Mouse (Mus musculus) thymus, adult 18-20 months (tissue): ENCODE measurements around the gene Ino80b.

Experiments
- DNase-seq, 2 experiments: peaks; one replicate each; pipeline ENCODE4 v3.0.0; 2022; ENCODE audit warnings: mixed read lengths in 2 of 2

Gene Ino80b

DNA sequence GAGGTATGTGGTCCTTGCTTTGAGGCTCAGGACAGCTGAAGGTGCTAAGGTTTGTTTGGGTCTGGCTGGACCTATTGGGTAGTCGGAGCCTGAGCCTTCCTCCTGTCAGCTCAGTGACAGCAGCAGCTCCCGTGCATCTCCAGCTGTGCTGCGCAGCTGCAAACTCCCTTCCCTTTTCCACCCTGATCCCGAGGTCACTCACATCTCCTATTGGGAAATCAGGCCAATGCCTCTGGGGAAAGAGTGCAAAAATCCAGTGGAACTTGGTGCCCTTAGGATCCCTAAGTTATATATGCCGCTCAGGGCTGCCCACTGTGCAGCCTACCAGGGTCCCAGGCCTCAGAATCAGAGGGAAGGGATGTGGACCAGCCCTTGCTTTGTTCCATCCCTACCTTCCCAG is 41.7 kb downstream of the Ino80b start:
- DNase-seq = no peak

DNA sequence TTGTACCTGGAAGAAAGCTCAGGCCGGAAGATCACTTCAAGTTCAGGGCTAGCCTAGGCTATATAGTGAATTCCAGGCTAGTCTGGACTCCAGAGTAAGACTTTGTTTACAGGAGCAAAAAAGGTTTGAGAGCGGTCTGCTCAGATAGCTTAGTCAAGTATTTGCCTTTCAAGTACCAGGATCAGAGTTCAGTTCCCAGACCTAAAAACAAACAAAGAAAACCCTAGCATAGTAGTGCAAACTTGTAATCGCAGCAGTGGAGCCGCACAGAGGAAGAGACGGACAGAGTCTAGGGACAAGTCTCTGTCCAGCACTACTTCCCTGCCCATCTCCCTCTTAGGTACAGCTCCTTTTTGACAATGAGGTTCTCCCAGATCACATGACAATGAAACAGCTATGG is 45.0 kb downstream of the Ino80b start:
- no peak for DNase-seq

DNA sequence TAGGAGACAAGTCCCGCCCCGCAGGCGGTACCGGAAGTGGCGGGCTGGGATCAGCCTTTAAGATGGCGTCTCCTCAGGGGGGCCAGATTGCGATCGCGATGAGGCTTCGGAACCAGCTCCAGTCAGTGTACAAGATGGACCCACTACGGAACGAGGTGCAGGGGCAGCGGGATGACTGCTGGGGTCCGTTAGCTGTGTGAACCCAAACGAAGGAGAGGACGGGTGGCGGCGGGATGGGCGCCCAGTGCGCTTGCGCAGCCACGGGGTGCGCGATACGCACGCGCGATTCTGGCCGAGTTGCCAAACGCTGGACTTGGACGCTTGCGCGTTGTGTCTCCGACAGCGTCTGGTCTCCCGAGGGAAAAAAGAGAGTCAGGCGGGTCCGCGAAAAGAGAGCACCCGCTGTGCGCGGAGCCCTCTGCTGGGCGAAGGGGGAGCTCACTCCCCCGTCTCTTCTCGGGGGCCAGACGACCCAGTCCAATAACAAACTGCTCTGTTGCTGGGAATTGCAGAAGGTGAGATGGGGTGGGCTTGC is 46.8 kb downstream of the Ino80b start:
- peak; percentile 95 to 97 for DNase-seq

DNA sequence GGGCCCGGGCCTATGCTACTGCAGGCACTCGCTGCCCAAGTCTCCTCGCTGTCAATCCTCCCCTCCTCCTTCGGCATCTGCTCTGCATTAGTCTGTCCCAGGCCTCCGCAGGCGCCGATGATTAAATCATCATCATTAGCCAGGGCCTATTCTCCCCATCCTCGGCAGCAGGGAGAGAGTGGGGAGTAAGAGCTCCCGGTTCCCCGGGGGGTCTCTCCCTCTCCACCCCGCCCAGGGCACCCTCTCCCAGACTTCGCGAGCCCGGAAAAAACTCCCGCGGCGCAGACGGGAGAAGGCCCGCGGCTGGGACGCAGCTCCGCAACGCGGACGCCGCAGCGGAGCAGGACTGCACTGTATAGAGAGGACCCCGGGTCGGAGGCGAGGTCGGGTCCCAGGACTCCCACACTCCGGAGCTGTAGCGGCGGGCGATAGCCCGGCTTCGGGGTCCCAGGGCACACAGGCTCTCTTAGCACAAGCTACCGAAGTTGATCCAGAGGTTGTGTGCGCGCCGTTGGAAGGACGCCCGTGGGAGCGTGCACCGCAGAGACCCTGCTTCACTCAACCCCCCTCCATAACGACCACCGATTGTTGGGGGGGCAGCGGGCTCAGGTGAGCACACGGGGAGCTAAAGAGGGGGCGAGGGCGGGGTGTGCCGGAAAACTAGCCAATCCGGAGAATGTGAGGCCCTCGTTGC is 47.5 kb downstream of the Ino80b start, which contains the start of gene Pcgf1:
Gene Pcgf1, plus strand, starts transcription at position 240 of the 694 bp plus-strand sequence.
- DNase-seq = no peak

DNA sequence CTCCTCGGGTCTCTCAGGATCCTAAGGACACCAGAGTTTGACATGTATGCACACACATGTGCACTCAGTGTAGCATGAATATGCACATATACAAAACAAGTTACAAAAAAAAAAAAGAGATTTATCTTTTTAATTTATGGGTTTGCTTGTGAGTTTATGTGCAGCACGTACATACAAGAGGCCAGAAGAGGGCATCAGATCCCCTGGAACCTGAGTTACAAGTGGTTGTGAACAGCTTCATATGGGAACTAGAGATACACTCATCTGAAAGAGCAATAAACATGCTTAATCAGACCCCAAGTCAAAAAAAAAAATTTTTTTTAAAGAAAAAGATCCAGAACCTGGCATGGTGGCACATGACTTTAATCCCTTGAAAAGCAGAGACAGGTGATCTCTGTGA is 50.3 kb downstream of the Ino80b start:
- DNase-seq = no peak
